Mouse (Mus musculus) lung, postnatal 0 days (tissue): Measurements from ENCODE around the gene Dnajb13.

Experiments used
- CTCF ChIP-seq: IDR thresholded peaks from 2 replicates; pipeline ENCODE4 v1.5.1; 2016; ENCODE audit warnings: antibody characterized with exemption, mild to moderate bottlenecking
- EP300 ChIP-seq: IDR thresholded peaks from 2 replicates; pipeline ENCODE4 v1.6.1; 2016; ENCODE audit warnings: antibody characterized with exemption, mild to moderate bottlenecking, control low read depth

DNA sequence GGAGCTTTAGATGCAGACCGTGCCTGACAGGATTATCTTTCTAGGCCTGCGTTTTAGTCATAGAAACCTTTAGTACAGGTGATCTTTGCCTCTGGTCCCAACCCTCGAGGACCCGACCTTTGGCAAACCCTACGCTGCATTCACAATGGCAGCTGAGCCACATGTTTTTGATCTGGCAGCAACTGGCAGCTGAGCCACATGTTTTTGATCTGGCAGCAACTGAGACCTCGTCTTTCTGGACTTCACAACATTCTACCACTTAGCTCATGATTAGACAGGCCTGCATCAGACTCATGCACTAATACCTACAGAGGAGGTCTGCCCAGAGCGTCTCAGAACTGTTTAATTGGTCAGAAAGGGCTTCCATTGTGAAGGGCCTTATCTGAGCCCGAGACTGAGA is 19.7 kb downstream of the Dnajb13 start:
- TF ChIP-seq CTCF (no peak), EP300 (no peak)
